Mouse (Mus musculus) megakaryocyte, embryonic 14.5 days (primary cell): ENCODE measurements around the gene Syne3.

Experiments used
- FLI1 ChIP-seq: IDR thresholded peaks from 2 replicates; pipeline ENCODE4 v1.6.1; 2012; ENCODE audit warnings: low read length, inconsistent platforms, mixed read lengths
- GATA1 ChIP-seq: IDR thresholded peaks from 3 replicates; pipeline ENCODE4 v1.6.1; 2012; ENCODE audit warnings: mixed read lengths, low read length, inconsistent platforms, borderline replicate concordance

DNA sequence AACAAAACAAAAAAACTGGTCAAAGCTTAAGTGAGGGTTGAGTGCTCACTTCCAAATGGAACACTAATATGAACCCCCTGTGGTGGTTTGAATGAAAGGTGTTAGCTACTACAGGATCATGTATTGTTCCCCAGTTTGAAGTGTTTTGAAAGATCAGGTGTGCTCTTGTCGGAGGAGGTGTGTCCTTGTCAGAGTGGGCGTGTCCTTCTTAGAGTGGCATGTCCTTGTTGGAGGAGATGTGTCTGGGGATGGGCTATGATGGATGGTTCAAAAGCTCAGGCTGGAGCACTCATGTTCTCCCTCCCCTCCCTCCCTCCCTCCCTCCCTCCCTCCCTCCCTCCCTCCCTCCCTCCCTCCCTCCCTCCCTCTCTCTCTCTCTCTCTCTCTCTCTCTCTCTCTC is 61.7 kb downstream of the Syne3 start:
- TF ChIP-seq GATA1, result no peak
- no peak for TF ChIP-seq FLI1
